Mouse (Mus musculus) bone marrow macrophage, adult 2 months (primary cell): ENCODE results near the gene Hnf4a. TPM values are rescaled to one million over a fixed set of nuclear protein-coding genes. Genes with fewer than 3 reads are reported as not detected.

ENCODE experiments used
- H3K27ac ChIP-seq: 2 replicates; pipeline ENCODE4 v1.5.1; 2012; ENCODE audit warnings: low read depth, low read length; ENCODE audit not compliant: insufficient read depth
- H3K4me1 ChIP-seq: 2 replicates; pipeline ENCODE4 v1.6.1; 2012; ENCODE audit warnings: low read length; ENCODE audit not compliant: control insufficient read depth, insufficient read depth
- H3K4me3 ChIP-seq: 2 replicates; pipeline ENCODE4 v1.5.1; 2012; ENCODE audit warnings: mild to moderate bottlenecking, low read length, moderate library complexity; ENCODE audit not compliant: insufficient read depth
- CTCF ChIP-seq: IDR thresholded peaks from 2 replicates; pipeline ENCODE4 v1.5.1; 2012; ENCODE audit warnings: low read depth, mild to moderate bottlenecking, low read length, moderate library complexity
- POLR2A ChIP-seq: IDR thresholded peaks from 2 replicates; pipeline ENCODE4 v1.6.1; 2012; ENCODE audit warnings: mild to moderate bottlenecking, low read depth, low read length, borderline replicate concordance
- polyA plus RNA-seq: library from polyadenylated mRNA; stranded (reverse); fragments of >200 nt; gene quantifications from 2 replicates; pipeline ENCODE4 v1.2.4, GENCODE M21; 2012; ENCODE audit not compliant: missing spikeins, insufficient read depth, insufficient read length

Gene Hnf4a
- polyA plus RNA-seq, 1 experiment: not detected

DNA sequence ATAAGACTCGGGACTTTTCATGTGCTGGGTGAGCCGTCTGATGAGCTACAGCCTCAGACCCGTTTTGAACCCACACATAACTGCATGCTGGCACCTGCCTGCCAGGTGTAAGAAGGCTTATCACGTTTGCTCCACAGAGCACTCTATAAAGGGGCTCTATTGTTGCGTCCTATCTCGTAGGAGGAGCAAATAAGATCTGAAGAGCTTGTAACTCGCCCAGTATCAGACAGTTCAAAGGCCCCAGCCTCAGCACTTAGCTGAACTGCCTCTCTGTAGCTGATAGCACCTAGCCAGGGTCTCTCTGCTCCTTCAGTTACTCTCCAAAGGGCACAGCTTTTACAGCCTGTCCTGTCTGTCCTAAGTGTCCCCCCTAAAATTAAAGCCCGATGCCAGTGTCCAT is 23.8 kb downstream of the Hnf4a start:
- no peak overlapping the region for H3K4me3 ChIP-seq
- peaks cover 2% of the 10 kb centered on the region; the same call in 1 of the 2 replicates for H3K4me1 ChIP-seq
- H3K27ac ChIP-seq: no peak overlapping the region
- no peak for TF ChIP-seq POLR2A
- TF ChIP-seq CTCF: no peak

DNA sequence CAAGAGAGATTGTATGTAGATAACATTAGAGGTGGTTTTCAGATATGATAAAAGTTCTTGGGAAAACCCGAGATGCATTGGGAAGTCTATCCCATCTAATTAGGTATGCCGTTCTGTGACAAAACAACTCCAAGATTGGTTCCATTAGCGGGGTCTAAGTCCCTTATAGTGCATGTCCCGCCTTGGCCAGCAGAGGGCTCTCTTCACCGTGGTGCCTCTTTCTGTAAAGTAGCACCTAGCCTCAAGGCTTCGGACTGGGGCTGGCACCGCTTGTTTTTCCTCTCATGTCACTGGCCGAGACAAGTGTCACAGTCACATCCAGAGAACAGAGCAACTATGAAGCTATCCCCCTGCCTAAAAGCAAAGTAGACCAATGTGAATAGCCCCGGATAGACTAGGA is 25.3 kb downstream of the Hnf4a start:
- Histone ChIP-seq H3K27ac (no peak overlapping the region), H3K4me3 (no peak overlapping the region), H3K4me1 (peaks cover 6% of the 10 kb centered on the region)
- no peak for TF ChIP-seq POLR2A
- peak; percentile 84 for TF ChIP-seq CTCF

DNA sequence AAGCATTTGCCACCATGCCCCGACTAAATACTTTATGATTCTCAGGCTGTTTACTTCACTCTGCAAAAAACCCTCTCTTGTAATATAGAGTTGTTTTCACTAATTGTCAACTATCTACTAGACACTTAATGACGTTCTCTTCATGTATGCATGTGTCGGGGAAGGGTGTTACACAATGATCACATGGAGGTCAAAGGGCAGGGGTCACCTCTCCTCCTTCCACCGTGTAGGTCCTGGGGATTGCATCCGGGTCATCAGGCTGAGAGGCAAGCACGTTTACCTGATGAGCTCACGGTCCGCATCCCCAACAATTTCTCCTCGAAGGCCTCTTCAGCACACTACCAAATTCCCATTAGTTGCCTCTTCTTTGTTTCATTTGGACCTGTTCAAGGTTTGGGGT is 26.6 kb downstream of the Hnf4a start:
- Histone ChIP-seq H3K27ac (no peak overlapping the region), H3K4me3 (no peak overlapping the region), H3K4me1 (peaks cover 6% of the 10 kb centered on the region)
- TF ChIP-seq CTCF (no peak), POLR2A (no peak)

DNA sequence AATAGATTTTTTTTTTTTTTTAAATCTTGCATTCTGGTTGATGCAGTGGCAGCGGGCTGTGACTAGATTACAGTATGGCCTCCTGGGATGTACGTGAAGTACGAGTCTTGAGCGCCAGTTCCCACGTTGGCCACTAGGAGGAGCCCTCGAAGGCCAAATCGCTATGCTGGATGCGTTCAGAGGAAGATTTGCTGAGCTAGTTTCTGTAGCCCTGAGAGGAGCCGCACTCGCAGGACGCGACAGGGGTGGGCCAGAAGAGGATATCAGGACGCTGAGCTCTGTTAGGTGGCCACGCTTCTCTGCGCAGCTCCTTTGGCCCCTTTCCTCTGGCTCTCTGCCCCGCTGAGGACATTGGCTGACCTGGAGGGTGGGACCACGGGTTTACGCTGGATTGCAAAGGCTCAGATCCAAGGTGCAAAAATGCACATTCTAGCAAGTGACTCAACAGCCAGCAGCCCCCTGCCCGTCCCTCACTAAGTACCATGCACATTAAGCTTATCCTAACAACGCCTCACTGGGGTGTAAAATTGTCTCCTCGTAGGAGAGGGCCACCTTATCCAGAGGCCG is 28.4 kb downstream of the Hnf4a start:
- Histone ChIP-seq H3K27ac (peak overlapping the region; percentile 35; the same call in 1 of the 2 replicates), H3K4me3 (peak overlapping the region; percentile 57), H3K4me1 (peaks cover 6% of the 10 kb centered on the region)
- peak; percentile 94 for TF ChIP-seq CTCF
- TF ChIP-seq POLR2A: no peak

DNA sequence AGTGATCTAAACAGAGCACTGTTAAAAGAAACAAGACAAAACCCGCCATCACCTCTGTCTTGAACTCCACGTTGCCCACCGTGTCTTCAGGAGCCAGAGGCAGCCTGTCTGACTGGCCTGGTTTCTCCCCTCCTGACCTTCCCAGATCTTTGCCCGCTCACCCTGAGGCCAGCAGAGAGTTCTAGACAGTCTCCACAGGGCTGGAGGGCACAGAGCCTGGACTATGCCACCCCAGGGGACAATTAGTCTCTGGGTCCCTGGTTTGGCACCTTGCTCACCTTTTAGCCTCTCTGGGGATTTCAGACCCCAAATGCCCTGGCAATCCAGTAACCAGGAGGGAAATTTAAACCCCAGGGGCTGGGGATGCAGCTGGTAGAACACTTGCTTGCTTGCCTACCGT is 30.8 kb downstream of the Hnf4a start:
- Histone ChIP-seq H3K4me3 (no peak overlapping the region), H3K4me1 (peaks cover 6% of the 10 kb centered on the region), H3K27ac (no peak overlapping the region)
- TF ChIP-seq CTCF: no peak
- no peak for TF ChIP-seq POLR2A

DNA sequence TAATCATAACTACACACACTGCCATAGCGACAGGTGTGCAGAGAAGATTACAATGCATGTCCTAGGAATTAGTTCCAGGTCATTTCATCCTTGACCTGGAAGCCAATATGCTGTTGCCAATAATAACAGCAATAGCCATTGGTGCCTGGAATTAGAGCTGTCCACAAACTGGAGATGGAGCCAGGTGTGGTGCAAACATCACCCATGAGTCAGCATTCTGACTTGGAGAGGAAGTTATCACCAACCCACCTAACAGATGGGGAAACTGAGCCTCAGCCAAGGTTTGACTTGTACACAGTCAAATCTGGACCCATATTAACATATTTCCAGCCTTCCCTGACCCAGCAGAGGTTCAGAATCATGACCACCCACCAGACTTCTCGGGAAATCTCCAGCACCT is 31.8 kb downstream of the Hnf4a start:
- no peak overlapping the region for H3K27ac ChIP-seq
- no peak for TF ChIP-seq POLR2A
- TF ChIP-seq CTCF: no peak
- no peak overlapping the region for H3K4me3 ChIP-seq
- peaks cover 6% of the 10 kb centered on the region for H3K4me1 ChIP-seq

DNA sequence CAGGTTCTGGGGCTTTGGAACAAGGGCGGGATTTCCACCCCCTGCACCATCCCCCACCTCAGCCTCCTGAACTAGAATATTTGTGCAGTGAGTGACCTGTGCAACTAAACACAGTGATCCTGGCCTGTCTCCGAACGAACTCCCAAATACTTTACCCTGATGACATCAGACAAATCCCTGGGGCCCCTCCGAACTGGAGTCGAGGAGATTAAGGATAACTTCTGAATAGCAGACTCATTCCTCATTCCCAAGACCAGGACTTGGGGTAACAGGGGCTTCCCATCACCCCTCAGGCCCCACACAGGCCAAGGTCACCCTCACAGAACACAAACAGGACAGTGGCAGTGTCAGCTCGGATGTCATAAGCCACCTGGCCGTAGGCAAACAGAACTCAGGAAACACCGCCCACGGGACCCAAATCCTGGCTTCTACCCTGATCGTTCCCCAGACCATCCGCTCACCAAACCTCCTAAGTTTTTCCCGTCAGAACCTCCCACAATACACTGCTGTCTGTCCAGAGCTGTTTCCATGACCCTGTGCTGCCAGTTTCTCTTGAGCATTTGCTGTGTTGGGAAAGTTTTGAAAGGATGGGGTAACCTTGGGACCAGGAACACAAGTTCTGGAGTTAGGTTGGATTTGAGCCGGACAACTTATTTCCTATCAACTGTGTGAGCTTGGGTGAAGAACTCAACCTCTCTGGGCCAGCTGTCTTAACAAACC is 32.9 kb downstream of the Hnf4a start:
- no peak overlapping the region for H3K4me3 ChIP-seq
- TF ChIP-seq CTCF (no peak), POLR2A (no peak)
- no peak overlapping the region for H3K27ac ChIP-seq

DNA sequence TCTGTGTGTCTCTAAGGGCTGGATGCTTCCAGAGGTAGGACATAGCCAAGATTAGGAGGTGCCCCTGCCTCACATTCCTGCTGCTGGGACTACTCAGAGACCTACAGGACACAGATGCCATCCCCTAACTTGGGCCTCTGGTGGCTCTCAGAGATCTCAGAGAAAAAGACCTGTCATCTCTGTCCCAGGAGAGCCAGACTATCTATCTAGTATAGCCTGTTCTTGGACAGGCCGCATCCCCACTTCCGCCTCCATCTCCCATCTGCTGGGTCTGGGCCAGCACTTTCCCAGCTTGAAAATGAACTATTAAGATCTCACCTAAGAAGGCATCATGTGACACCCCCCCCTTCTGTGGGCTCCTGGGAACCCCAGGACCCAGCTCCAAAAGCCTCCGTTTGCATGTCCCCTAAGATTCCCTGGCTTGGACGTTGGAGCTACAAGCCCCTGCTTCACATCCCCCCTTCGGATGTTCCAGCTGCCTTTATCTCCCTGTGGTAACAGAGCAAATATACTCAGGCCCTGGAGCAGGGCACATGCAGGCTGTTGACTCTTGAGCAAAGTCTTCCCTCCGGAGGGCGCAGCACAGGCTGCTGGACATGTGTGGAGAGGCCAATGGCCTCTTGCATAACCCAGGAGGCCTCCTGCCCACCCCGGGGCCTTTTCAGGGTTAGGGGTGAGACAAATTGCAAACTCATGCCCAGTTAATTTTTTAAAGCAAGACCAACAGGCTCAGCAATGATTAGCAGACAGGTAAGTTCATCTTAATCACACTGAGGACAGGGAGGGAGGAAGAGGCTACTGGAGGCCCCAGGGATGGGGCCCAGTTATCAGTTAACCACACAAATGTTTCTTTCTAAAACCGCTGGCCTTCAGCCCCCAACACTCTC is 33.9 kb downstream of the Hnf4a start:
- TF ChIP-seq POLR2A (no peak), CTCF (no peak)
- Histone ChIP-seq H3K4me3 (no peak overlapping the region), H3K4me1 (peaks cover 4% of the 10 kb centered on the region), H3K27ac (no peak overlapping the region)

More for the DNA sequence above, 32.9 kb downstream of the Hnf4a start:
- peaks cover 6% of the 10 kb centered on the region for H3K4me1 ChIP-seq

DNA sequence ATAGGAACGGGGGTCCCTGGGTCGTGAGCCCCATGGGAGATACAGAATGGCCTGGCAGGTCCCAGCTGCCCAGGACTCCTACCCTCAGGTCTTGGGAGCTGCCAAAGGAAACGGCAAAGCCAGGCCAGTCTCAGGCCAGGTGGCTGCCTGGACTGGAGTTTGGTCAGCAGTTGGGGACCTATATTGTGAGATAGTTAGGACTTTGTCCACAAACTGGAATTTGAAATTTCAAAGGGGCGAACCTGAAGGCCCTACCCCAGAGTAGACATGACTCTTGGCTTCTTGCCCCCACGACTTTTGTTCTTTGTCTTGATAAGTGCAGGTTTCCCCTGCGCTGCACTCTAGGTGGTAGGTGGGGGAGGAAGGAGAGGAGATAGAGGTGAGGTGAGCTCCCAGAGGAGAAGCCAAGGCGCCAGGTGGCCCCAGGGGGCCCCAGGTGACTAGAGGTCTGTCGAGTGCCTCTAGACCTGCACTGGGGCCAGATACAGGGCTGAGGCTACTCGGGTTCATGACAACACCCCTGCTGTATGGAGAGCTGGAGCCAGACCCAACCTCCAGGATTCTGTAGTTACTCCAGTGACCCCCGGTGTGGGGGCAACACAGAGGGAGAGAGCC is 35.1 kb downstream of the Hnf4a start:
- no peaks in the 10 kb centered on the region for H3K4me1 ChIP-seq
- no peak overlapping the region for H3K27ac ChIP-seq
- no peak overlapping the region for H3K4me3 ChIP-seq
- TF ChIP-seq POLR2A: no peak

DNA sequence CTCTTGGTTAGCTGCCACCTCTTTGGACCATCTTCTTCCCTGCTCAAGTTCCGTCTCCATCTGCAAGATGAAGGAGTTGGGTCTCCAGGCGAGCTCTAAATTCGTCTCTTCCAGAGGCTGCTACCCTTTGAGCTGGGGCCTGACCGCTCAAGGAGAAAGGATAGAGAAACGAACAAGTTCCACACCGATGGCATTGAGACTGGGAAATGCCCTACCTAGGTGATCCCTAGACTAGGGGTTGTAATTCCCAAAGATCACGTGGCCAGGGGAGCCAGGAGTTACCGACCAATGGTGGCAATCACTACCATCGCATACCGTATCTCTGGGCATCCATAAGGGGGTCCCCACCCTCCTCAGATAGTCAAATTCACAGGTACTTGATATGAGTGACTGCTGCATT is 36.1 kb downstream of the Hnf4a start:
- H3K4me3 ChIP-seq: no peak overlapping the region
- H3K4me1 ChIP-seq: no peaks in the 10 kb centered on the region
- TF ChIP-seq CTCF: no peak
- no peak for TF ChIP-seq POLR2A
- H3K27ac ChIP-seq: no peak overlapping the region
